Mouse (Mus musculus): ENCODE measurements around the gene Ghrl. TPM values are rescaled to one million over a fixed set of nuclear protein-coding genes. Genes with fewer than 3 reads are reported as not detected.
"Not testable (repeated sequence)": the region's sequence is repeated elsewhere in the genome, so short reads cannot be mapped to it uniquely, and the experiment has no call there.

The Ghrl gene
- polyA plus RNA-seq, 1 experiment from 2014 or later: 0.32 TPM

DNA sequence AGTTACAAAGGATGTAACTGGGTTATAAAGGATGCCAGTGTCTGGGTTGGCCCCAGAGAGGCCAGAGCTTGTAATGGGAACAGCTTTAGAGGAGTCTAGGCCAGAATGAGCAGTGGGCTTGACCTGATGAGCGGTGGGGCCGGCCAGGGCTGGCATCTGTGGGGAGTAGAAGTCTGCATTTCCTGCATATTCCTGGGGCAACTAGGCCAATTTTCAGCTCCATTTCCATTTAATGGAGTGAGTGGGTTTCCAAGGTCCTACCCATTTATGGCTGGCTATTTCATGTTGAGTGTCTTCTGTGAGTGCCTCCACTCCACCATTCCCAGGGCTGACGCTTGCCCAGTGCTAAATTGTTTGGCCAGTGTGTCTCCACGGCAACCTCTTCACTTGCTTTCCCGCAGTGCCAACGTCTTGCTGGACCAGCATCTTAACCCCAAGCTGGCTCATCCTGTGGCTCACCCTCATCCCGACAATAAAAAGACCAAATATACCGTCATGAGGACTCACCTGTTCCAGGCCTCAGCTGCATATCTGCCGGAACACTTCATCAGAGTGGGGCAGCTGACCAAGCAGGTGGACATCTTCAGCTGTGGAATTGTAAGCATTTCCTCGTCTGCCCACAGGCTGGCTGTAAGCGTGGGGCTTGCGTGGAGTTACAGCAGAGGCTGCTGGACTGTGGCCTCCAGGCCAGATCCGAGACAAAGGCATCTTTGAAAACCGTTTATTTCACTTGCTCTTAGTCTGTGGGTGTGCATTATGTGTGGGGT lies 41.3 kb downstream of the Ghrl start:
- WGBS: 81% methylated on average over 14 of the region's 14 CpGs
- no peak for DNase-seq (ENCODE audit: low spot score)
- Histone ChIP-seq H3K9me3 (ENCODE audit: control insufficient read depth, low read length) (no peaks in the 10 kb centered on the region), H3K4me1 (replicated peaks; ENCODE audit: control insufficient read depth, insufficient read depth, low read length) (no peaks in the 10 kb centered on the region), H3K36me3 (ENCODE audit: control insufficient read depth, insufficient read depth, low read length) (no peaks in the 10 kb centered on the region), H3K27me3 (ENCODE audit: control insufficient read depth, insufficient read depth, low read length) (no peaks in the 10 kb centered on the region), H3K4me2 (ENCODE audit: low read depth, low read length, severe bottlenecking) (no peak overlapping the region), H3K27ac (ENCODE audit: low read depth, low read length) (no peak overlapping the region), H3K4me3 (ENCODE audit: low read depth, low read length) (no peak overlapping the region), H3K9ac (ENCODE audit: low read length) (no peak overlapping the region)
- no peak for ATAC-seq (replicated peaks; ENCODE audit: low FRiP score)

DNA sequence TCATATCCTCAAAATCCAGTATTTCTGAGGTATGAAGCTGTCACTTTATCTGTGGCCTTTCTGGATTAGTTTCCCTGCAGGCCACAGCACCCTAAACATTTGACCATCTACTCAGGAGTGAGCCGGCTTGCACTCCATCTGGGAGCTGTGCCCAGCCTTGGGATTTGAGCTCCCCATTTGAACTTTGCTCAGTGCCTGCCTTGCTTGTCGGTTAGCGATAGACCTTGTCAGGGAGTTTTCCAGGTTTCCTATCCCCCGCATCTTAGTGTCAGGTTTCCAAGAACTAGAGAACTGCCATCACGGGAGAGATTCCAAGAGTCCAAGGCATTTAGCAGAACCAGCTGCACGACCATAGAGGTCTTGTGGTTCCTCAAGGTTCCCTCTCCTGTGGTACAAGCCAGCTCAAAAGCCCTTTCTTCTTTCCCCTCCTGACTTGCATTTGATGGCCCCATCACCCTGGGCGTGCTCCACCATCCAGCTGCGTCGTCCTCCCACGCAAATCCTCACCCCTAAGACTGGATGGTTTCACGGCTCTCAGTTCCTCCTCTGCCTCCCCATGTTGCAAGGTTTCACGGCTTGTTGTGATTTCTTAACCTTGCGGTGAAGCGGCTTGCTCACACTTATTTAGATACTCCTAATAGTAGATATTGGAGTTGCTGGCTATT lies 42.5 kb downstream of the Ghrl start:
- no peak for ATAC-seq (replicated peaks; ENCODE audit: low FRiP score)
- WGBS: 83% methylated on average over 14 of the region's 14 CpGs

DNA sequence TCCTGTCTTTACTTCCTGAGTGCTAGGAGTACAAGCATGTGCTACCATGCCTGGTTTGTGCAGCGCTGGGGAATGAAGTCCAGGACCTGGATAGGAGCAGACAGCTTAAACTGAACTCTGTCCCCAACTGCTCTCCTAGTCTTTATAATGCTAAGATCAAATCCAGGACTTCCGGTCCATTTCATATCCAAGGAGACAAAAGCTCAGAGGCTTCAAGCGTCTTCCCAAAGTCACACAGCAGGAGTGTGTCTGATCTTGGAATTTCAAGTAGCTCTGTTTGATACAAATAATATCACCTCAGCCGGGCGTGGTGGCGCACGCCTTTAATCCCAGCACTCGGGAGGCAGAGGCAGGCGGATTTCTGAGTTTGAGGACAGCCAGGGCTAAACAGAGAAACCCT lies 43.7 kb downstream of the Ghrl start:
- H3K9ac ChIP-seq (ENCODE audit: low read length): no peak overlapping the region
- no peaks in the 10 kb centered on the region for H3K27me3 ChIP-seq (ENCODE audit: control insufficient read depth, insufficient read depth, low read length)
- no peaks in the 10 kb centered on the region for H3K9me3 ChIP-seq (ENCODE audit: control insufficient read depth, low read length)
- H3K27ac ChIP-seq (ENCODE audit: low read depth, low read length): no peak overlapping the region
- no peak overlapping the region for H3K4me3 ChIP-seq (ENCODE audit: low read depth, low read length)
- H3K4me2 ChIP-seq (ENCODE audit: low read depth, low read length, severe bottlenecking): no peak overlapping the region
- no peak for DNase-seq (ENCODE audit: low spot score)
- H3K36me3 ChIP-seq (ENCODE audit: control insufficient read depth, insufficient read depth, low read length): no peaks in the 10 kb centered on the region
- no peak for ATAC-seq (replicated peaks; ENCODE audit: low FRiP score)
- no peaks in the 10 kb centered on the region for H3K4me1 ChIP-seq (replicated peaks; ENCODE audit: control insufficient read depth, insufficient read depth, low read length)
- WGBS: 91% methylated on average over 9 of the region's 9 CpGs

More for the DNA sequence above, 42.5 kb downstream of the Ghrl start:
- Histone ChIP-seq H3K9me3 (ENCODE audit: control insufficient read depth, low read length) (no peaks in the 10 kb centered on the region), H3K4me1 (replicated peaks; ENCODE audit: control insufficient read depth, insufficient read depth, low read length) (no peaks in the 10 kb centered on the region), H3K27ac (ENCODE audit: low read depth, low read length) (no peak overlapping the region), H3K27me3 (ENCODE audit: control insufficient read depth, insufficient read depth, low read length) (no peaks in the 10 kb centered on the region), H3K9ac (ENCODE audit: low read length) (no peak overlapping the region), H3K36me3 (ENCODE audit: control insufficient read depth, insufficient read depth, low read length) (no peaks in the 10 kb centered on the region), H3K4me2 (ENCODE audit: low read depth, low read length, severe bottlenecking) (no peak overlapping the region), H3K4me3 (ENCODE audit: low read depth, low read length) (no peak overlapping the region)
- DNase-seq (ENCODE audit: low spot score): no peak

DNA sequence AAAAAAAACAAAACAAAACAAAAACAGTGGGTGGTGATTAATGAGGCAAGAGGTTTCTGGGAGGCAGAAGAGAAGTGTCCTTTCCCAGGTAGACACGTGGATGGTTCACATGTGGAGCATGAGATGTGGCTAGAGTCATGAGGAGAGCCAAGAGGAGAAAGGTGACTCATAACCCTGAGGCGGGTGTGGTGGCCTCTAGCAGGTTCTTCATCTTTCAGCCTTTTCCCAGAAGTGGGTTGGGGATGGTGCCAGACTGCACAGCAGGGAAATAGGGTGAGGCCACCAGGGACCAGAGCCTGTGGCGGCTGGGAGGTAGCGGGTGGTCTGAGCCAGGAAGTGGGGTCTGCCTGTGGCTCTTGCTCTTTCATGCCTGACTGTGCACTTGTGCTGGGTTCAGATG lies 44.4 kb downstream of the Ghrl start:
- no peak overlapping the region for H3K4me2 ChIP-seq (ENCODE audit: low read depth, low read length, severe bottlenecking)
- no peak overlapping the region for H3K4me3 ChIP-seq (ENCODE audit: low read depth, low read length)
- H3K36me3 ChIP-seq (ENCODE audit: control insufficient read depth, insufficient read depth, low read length): no peaks in the 10 kb centered on the region
- DNase-seq (ENCODE audit: low spot score) (no peak), ATAC-seq (replicated peaks; ENCODE audit: low FRiP score) (no peak)
- 88% methylated on average over 4 of the region's 4 CpGs for WGBS
- no peak overlapping the region for H3K9ac ChIP-seq (ENCODE audit: low read length)
- no peaks in the 10 kb centered on the region for H3K4me1 ChIP-seq (replicated peaks; ENCODE audit: control insufficient read depth, insufficient read depth, low read length)
- H3K9me3 ChIP-seq (ENCODE audit: control insufficient read depth, low read length): no peaks in the 10 kb centered on the region
- no peak overlapping the region for H3K27ac ChIP-seq (ENCODE audit: low read depth, low read length)
- no peaks in the 10 kb centered on the region for H3K27me3 ChIP-seq (ENCODE audit: control insufficient read depth, insufficient read depth, low read length)

DNA sequence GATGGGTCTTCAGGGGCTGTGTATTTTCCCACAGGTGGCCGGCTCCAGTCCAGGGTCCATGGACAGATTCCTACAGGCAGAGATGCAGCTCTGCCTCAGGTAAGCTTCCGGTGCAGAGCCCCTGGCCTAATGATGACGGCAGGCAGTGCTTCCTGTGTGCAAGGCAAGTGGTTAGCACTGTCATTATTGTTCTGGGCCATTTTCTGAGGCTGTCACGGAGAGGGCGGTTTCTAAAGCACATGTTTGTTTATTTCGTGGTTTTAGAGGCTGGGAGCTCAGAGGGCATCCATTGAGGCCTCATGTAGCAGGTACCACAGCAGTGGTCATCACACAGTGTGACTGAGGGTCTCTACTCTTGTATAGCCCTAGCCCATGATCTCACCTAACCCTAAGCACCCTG lies 46.7 kb downstream of the Ghrl start:
- H3K27ac ChIP-seq (ENCODE audit: low read depth, low read length): no peak overlapping the region
- H3K9me3 ChIP-seq (ENCODE audit: control insufficient read depth, low read length): no peaks in the 10 kb centered on the region
- WGBS: 89% methylated on average over 6 of the region's 6 CpGs
- no peak overlapping the region for H3K9ac ChIP-seq (ENCODE audit: low read length)
- no peaks in the 10 kb centered on the region for H3K27me3 ChIP-seq (ENCODE audit: control insufficient read depth, insufficient read depth, low read length)
- H3K4me2 ChIP-seq (ENCODE audit: low read depth, low read length, severe bottlenecking): no peak overlapping the region
- H3K4me3 ChIP-seq (ENCODE audit: low read depth, low read length): no peak overlapping the region
- DNase-seq (ENCODE audit: low spot score): no peak
- ATAC-seq (replicated peaks; ENCODE audit: low FRiP score): no peak
- no peaks in the 10 kb centered on the region for H3K36me3 ChIP-seq (ENCODE audit: control insufficient read depth, insufficient read depth, low read length)
- peaks cover 5% of the 10 kb centered on the region; the same call in 1 of the 2 replicates for H3K4me1 ChIP-seq (replicated peaks; ENCODE audit: control insufficient read depth, insufficient read depth, low read length)

DNA sequence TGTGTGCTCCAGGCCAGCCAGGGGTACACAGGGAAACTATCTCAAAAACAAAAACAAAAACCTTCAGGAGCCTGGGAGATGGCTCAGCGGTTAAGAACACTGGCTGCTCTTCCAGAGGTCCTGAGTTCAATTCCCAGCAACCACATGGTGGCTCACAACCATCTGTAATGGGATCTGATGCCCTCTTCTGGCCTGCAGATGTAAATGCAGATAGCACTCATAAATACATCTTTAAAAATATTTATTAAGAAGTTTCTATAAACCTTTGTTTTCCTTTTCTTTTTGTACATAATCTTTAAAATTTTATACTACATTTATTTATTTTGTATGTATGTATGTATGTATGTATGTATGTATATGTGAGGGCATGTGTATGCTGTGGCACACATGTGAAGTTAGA lies 47.7 kb downstream of the Ghrl start:
- H3K27ac ChIP-seq (ENCODE audit: low read depth, low read length); H3K9me3 ChIP-seq (ENCODE audit: control insufficient read depth, low read length); H3K36me3 ChIP-seq (ENCODE audit: control insufficient read depth, insufficient read depth, low read length); H3K9ac ChIP-seq (ENCODE audit: low read length); H3K4me1 ChIP-seq (replicated peaks; ENCODE audit: control insufficient read depth, insufficient read depth, low read length); DNase-seq (ENCODE audit: low spot score); ATAC-seq (replicated peaks; ENCODE audit: low FRiP score); H3K4me2 ChIP-seq (ENCODE audit: low read depth, low read length, severe bottlenecking); H3K4me3 ChIP-seq (ENCODE audit: low read depth, low read length); H3K27me3 ChIP-seq (ENCODE audit: control insufficient read depth, insufficient read depth, low read length): not testable (repeated sequence)
- 78% methylated on average over 1 of the region's 1 CpGs for WGBS

DNA sequence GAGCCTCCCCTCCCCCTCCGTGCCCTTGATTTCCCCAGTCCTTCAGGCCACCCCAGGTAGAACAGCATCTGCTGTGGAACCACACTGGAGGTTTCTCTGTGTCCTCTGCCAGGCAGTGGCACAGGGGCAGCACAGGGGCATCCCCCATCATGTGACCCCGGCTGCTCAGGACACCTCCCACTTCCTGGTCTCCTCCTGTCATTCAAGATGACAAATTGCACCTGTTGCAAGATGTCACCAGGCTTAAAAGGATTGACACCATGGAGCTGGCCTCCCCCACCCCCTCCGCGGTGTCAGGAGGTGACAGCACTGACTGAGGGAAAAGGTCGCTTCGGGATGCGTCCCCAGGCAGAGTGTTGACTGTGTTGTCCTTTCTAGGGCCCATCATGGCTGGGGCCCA lies 49.9 kb downstream of the Ghrl start:
- Histone ChIP-seq H3K27ac (ENCODE audit: low read depth, low read length) (no peak overlapping the region), H3K4me1 (replicated peaks; ENCODE audit: control insufficient read depth, insufficient read depth, low read length) (peaks cover 5% of the 10 kb centered on the region; the same call in 1 of the 2 replicates), H3K9ac (ENCODE audit: low read length) (no peak overlapping the region), H3K9me3 (ENCODE audit: control insufficient read depth, low read length) (no peaks in the 10 kb centered on the region), H3K4me2 (ENCODE audit: low read depth, low read length, severe bottlenecking) (no peak overlapping the region), H3K27me3 (ENCODE audit: control insufficient read depth, insufficient read depth, low read length) (no peaks in the 10 kb centered on the region), H3K36me3 (ENCODE audit: control insufficient read depth, insufficient read depth, low read length) (no peaks in the 10 kb centered on the region), H3K4me3 (ENCODE audit: low read depth, low read length) (no peak overlapping the region)
- no peak for ATAC-seq (replicated peaks; ENCODE audit: low FRiP score)
- no peak for DNase-seq (ENCODE audit: low spot score)
- WGBS: 86% methylated on average over 7 of the region's 7 CpGs

DNA sequence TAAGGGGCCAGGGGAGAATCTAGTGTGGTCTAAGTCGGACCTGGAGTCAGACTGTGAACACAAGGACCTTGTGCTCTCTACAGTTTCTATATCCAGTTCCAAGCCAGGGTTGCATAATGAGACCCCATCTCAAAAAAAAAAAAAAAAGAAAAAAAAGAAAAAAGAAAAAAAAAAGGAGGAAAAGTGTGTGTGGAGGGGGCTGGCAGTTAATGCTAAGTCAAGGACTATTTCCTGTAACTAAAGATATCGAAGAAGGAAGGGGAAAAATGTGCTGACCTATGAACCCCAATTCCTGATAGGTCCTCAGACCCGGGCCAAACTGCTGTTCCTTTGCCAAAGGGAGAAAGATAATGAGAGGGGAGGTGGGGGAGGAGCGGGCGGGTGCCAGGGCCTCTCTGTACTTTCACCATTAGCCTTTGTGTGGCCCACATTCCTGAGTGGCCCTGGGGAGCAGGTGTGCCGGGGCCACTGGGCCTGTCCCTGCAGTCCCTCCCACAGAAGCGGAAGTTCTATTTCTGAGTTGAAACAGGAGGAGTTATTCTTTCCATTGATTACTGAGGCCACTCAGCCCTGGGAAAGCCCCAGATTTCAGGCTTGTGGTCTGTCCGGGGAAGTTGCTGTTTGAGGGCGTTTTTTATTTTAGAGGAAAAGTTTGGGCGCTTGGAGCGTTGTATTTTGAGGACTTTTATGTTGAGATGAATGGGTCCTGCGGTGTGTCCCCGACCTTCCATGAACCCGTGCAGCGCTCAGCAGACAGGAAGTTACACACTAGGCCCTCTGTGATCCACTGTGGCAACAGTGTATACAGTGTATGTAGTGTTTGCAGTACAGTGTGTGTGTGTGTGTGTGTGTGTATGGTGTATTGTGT lies 51.2 kb downstream of the Ghrl start:
- H3K36me3 ChIP-seq (ENCODE audit: control insufficient read depth, insufficient read depth, low read length): no peaks in the 10 kb centered on the region
- no peak overlapping the region for H3K9ac ChIP-seq (ENCODE audit: low read length)
- DNase-seq (ENCODE audit: low spot score) (peak; percentile 52), ATAC-seq (replicated peaks; ENCODE audit: low FRiP score) (0 out of 2 replicates have a peak, but pooled peaks have one; percentile 21)
- no peaks in the 10 kb centered on the region for H3K9me3 ChIP-seq (ENCODE audit: control insufficient read depth, low read length)
- peaks cover 5% of the 10 kb centered on the region; the same call in 1 of the 2 replicates for H3K4me1 ChIP-seq (replicated peaks; ENCODE audit: control insufficient read depth, insufficient read depth, low read length)
- H3K4me3 ChIP-seq (ENCODE audit: low read depth, low read length): no peak overlapping the region
- WGBS: 41% methylated on average over 15 of the region's 15 CpGs
- no peak overlapping the region for H3K27ac ChIP-seq (ENCODE audit: low read depth, low read length)
- no peaks in the 10 kb centered on the region for H3K27me3 ChIP-seq (ENCODE audit: control insufficient read depth, insufficient read depth, low read length)
- H3K4me2 ChIP-seq (ENCODE audit: low read depth, low read length, severe bottlenecking): no peak overlapping the region
